Mouse (Mus musculus): ENCODE results near the gene Eepd1.

GRCm38 (mm10) chr9:25498770-25499169 lies 17.4 kb downstream of the Eepd1 start:
- TF ChIP-seq CTCF (IDR thresholded peaks at IDR 0.05; ENCODE audit: low read depth) (no peak), EP300 (IDR thresholded peaks at IDR 0.05; ENCODE audit: low read depth) (no peak)
